Mouse (Mus musculus) liver, embryonic 14.5 days (tissue): ENCODE measurements at regions not wholly inside any gene's neighbourhood (a gene's known extent, or its start where the extent isn't known, plus 50 kb on each side); places are given as distances from the start of the nearest gene placed in this dataset.

Experiments
- ATAC-seq: fragments of 200-750 bp; cut with Nextera tagmentation; 2 replicates; pipeline ENCODE4 v1.8.0; 2017; ENCODE audit warnings: moderate number of reproducible peaks, mild to moderate bottlenecking, moderate library complexity; ENCODE audit not compliant: insufficient read depth
- DNase-seq, 3 experiments: peaks; one replicate each; pipeline ENCODE4 v3.0.0-alpha.2; 2012 to 2013; ENCODE audit warnings: low read depth in 3 of 3, low spot score in 3 of 3
- H3K27ac ChIP-seq: fragments of 300-500 bp; sonication (generic); 2 replicates; pipeline ENCODE4 v1.5.1; 2014; ENCODE audit warnings: moderate library complexity, mild to moderate bottlenecking, control low read depth, inconsistent platforms
- H3K27me3 ChIP-seq: fragments of 300-500 bp; sonication (generic); 2 replicates; pipeline ENCODE4 v1.6.1; 2014; ENCODE audit warnings: mild to moderate bottlenecking, low read length, moderate library complexity; ENCODE audit not compliant: control insufficient read depth, insufficient read depth
- H3K36me3 ChIP-seq: fragments of 300-500 bp; sonication (generic); replicated peaks from 2 replicates; pipeline ENCODE4 v1.6.1; 2014; ENCODE audit warnings: low read depth; ENCODE audit not compliant: control insufficient read depth, insufficient read depth
- H3K4me1 ChIP-seq, 2 experiments: fragments of 200-500 bp in 1 of 2; fragments of 300-500 bp in 1 of 2; sonication (generic) in 1 of 2; replicated peaks; 2 replicates each; pipeline ENCODE4 v1.6.1; 2012 to 2014; ENCODE audit warnings: antibody characterized with exemption in 1 of 2, inconsistent platforms in 1 of 2, low read length in 1 of 2; ENCODE audit not compliant: control insufficient read depth in 2 of 2, insufficient read depth in 2 of 2
- H3K4me2 ChIP-seq: fragments of 300-500 bp; sonication (generic); 2 replicates; pipeline ENCODE4 v1.6.1; 2014; ENCODE audit warnings: low read depth, mild to moderate bottlenecking, control low read depth, moderate library complexity
- H3K4me3 ChIP-seq, 2 experiments: fragments of 200-500 bp in 1 of 2; fragments of 300-500 bp in 1 of 2; sonication (generic) in 1 of 2; 2 replicates each; pipeline ENCODE4 v1.5.1; 2012 to 2014; ENCODE audit warnings: low read depth in 2 of 2, low read length in 2 of 2, mild to moderate bottlenecking in 2 of 2, control low read depth in 1 of 2, inconsistent platforms in 1 of 2, moderate library complexity in 1 of 2; ENCODE audit not compliant: insufficient read depth in 1 of 2
- H3K9ac ChIP-seq: fragments of 300-500 bp; sonication (generic); replicated peaks from 2 replicates; pipeline ENCODE4 v1.6.1; 2014; ENCODE audit warnings: mild to moderate bottlenecking, control low read depth, moderate library complexity
- H3K9me3 ChIP-seq: fragments of 300-500 bp; sonication (generic); 2 replicates; pipeline ENCODE4 v1.6.1; 2016; ENCODE audit warnings: low read length, mixed read lengths; ENCODE audit not compliant: control insufficient read depth
- CTCF ChIP-seq: IDR thresholded peaks from 2 replicates; pipeline ENCODE4 v1.5.1; 2016; ENCODE audit warnings: antibody characterized with exemption, low read depth, control low read depth
- EP300 ChIP-seq: IDR thresholded peaks from 2 replicates; pipeline ENCODE4 v1.6.1; 2016; ENCODE audit warnings: antibody characterized with exemption, low read depth
- WGBS: fragments of 180-500 bp; shearing (Covaris S2); extraction: QIAGEN DNeasy Blood & Tissue Kit; methylation state at CpG from one replicate; pipeline ENCODE4 v1.1.7; 2014; ENCODE audit not compliant: insufficient replicate concordance; 5-methylcytosine and 5-hydroxymethylcytosine counted together

GRCm38 (mm10) chr10:99476776-99477175 is 213.7 kb downstream of the Dusp6 start:
- Histone ChIP-seq H3K9ac (no peak overlapping the region), H3K9me3 (no peaks in the 10 kb centered on the region), H3K4me2 (no peak overlapping the region), H3K4me3 (no peak overlapping the region), H3K36me3 (no peaks in the 10 kb centered on the region), H3K4me1 (no peaks in the 10 kb centered on the region), H3K27me3 (no peaks in the 10 kb centered on the region), H3K27ac (no peak overlapping the region)
- TF ChIP-seq CTCF (no peak), EP300 (no peak)
- DNase-seq (no peak), ATAC-seq (no peak)
- 66% methylated on average over 7 of the region's 7 CpGs for WGBS

- Histone ChIP-seq H3K27me3 (no peaks in the 10 kb centered on the region), H3K9ac (no peak overlapping the region), H3K27ac (no peak overlapping the region), H3K4me3 (no peak overlapping the region), H3K36me3 (no peaks in the 10 kb centered on the region), H3K4me2 (no peak overlapping the region), H3K4me1 (no peaks in the 10 kb centered on the region), H3K9me3 (no peaks in the 10 kb centered on the region)
- no peak for DNase-seq
- TF ChIP-seq CTCF (no peak), EP300 (no peak)
- WGBS, result 66% methylated on average over 4 of the region's 4 CpGs
- no peak for ATAC-seq
Measured at GRCm38 (mm10) chr10:99480573-99480972, 217.5 kb downstream of the Dusp6 start.

- TF ChIP-seq CTCF, result no peak
- Histone ChIP-seq H3K9ac (no peak overlapping the region), H3K27ac (no peak overlapping the region), H3K4me1 (no peaks in the 10 kb centered on the region), H3K4me2 (no peak overlapping the region), H3K4me3 (no peak overlapping the region), H3K9me3 (no peaks in the 10 kb centered on the region), H3K27me3 (no peaks in the 10 kb centered on the region), H3K36me3 (no peaks in the 10 kb centered on the region)
- no peak for DNase-seq
- WGBS, result 51% methylated on average over 3 of the region's 3 CpGs
- no peak for ATAC-seq
Measured at GRCm38 (mm10) chr10:99482009-99482408, 219.0 kb downstream of the Dusp6 start.

- H3K27me3 ChIP-seq, result no peaks in the 10 kb centered on the region
- 68% methylated on average over 16 of the region's 16 CpGs for WGBS
- no peak for DNase-seq
- H3K36me3 ChIP-seq, result no peaks in the 10 kb centered on the region
- ATAC-seq, result no peak
- H3K4me2 ChIP-seq, result no peak overlapping the region
- no peak overlapping the region for H3K4me3 ChIP-seq
- H3K27ac ChIP-seq, result no peak overlapping the region
- TF ChIP-seq CTCF (no peak), EP300 (no peak)
- H3K9me3 ChIP-seq, result no peaks in the 10 kb centered on the region
- H3K4me1 ChIP-seq, result no peaks in the 10 kb centered on the region
- H3K9ac ChIP-seq, result no peak overlapping the region
Measured at GRCm38 (mm10) chr10:99488195-99489080, 225.4 kb downstream of the Dusp6 start.

GRCm38 (mm10) chr10:99511514-99512237 is 247.8 kb downstream of the Csl start:
- no peaks in the 10 kb centered on the region for H3K36me3 ChIP-seq
- no peaks in the 10 kb centered on the region for H3K4me1 ChIP-seq
- no peaks in the 10 kb centered on the region for H3K27me3 ChIP-seq
- no peak overlapping the region for H3K4me3 ChIP-seq
- TF ChIP-seq EP300 (no peak), CTCF (no peak)
- no peak overlapping the region for H3K27ac ChIP-seq
- DNase-seq (no peak), ATAC-seq (no peak)
- no peak overlapping the region for H3K4me2 ChIP-seq
- H3K9me3 ChIP-seq, result no peaks in the 10 kb centered on the region
- no peak overlapping the region for H3K9ac ChIP-seq
- 73% methylated on average over 17 of the region's 17 CpGs for WGBS
